Mouse (Mus musculus): ENCODE measurements around the gene Gsg1l2.

Gene Gsg1l2

DNA sequence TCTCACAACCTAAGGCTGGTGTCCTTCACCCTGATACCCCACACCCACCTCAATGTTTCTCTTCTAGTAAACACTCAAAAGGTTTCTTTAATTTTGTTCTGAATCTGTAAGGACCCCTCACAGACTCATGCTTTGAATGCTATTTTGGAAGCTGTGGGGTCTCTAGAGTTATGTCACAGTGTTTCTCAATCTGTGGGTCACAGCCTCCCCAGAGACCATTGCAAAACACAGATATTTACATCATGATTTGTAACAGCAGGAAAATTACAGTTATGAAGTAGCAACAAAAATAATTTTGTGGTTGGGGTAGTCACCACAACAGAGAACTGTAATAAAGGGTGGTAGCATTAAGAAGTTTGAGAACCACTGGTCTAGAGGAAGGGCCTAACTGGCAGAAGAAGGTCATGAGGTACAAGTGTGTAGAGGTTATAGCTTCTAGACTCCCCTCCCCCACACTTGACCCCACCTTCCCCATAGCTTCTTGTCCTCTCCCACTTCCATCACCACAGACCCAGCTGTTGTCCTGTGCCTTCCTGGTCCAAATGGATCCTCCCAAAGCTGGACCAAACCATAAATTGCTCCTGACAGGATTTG, 25.8 kb downstream of the Gsg1l2 start:
- TF ChIP-seq GATA4 (IDR thresholded peaks at IDR 0.05; ENCODE audit: insufficient replicate concordance, low read length) = no peak

DNA sequence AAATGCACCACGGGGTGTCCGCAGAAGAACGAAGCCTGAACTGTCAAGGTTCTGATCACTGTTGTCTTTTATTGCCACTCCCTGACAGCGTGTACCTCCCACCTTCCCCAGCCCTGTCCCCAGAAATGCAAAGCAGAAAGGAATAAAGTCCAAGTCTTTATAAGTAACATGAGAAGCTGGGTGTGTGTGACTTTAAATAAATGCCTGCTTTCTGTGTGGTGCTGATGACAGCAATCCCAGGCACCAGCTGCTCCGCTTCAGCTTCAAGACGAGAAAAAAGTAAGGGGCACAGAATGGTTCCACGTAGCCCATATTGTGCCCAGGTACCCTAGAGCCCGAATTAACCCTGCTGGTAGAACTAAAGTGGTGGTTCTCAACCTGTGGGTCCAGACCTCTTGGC, 26.8 kb downstream of the Gsg1l2 start:
- TF ChIP-seq GATA4 (IDR thresholded peaks at IDR 0.05; ENCODE audit: insufficient replicate concordance, low read length) = no peak

DNA sequence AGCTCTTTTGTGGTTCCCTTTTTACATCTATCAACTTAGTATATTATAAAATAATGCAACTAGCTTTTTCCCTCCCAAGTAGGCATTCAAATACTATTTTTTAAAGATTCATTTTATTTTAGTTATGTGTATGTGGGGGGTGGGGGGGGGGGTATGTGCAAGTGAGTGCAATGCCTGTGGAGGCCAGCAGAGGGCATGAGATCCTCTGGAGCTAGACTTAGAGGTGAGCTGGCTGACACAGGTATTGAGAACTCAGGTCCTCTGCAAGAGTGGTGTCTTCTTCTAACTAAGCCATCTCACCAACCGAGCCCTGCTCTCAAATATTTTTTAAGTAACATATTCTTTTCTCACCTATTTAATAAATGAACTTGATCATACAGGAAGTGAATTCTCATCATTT, 31.1 kb downstream of the Gsg1l2 start:
- no peak for TF ChIP-seq GATA4 (IDR thresholded peaks at IDR 0.05; ENCODE audit: insufficient replicate concordance, low read length)

DNA sequence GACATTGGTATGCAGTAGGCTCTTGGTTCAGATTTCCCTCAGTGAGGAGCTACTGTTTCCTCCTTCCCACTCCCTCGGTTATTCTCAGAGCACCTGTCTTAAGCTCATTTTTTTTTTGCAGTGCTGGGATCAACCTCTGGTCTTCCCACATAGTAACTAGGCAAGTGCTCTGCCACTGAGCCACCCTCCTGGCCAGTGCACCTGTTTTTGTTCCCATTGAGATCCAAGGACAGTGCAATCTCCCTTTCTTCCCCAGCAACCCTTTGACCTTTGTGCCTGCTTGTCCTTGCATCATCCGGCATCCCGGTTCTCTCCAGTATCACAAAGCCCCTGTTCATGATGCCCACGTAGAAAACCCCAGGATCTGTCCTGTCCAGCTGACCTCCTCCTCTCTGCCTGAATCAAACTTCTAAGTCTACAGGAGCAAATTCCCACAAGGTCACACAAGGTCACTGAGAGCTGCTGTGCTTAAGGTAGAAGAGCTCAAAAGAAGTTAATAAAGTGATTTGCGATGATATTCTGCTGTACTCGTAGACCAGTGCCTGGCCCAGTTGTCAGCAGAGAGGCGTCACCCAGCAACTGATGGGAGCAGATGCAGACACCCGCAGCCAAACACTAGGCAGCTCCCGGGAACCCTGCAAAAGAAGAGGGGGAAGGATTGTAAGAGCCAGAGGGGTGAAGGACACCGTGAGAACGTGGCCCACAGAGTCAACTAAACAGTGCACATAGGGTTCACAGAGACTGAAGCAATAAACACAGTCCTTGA, 32.6 kb downstream of the Gsg1l2 start:
- no peak for TF ChIP-seq GATA4 (IDR thresholded peaks at IDR 0.05; ENCODE audit: insufficient replicate concordance, low read length)

DNA sequence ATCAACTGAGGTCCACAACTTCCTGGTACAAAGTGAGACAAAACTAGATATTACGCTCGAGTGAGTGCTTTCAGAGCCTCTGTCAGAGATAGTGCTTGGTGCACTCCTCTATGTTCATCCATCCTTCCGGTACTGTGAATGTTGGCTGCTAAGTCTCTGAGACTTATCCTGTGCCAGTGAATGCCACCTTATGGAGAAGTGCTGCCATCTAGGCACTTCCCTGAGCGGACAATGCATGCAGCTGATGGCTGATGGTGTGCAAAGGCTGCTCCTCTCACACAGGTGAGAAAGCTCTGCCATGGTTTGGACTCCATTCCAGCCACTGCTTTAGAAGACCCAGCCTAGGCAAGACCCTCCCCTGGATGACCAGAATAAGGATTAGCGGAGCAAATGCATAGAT, 33.6 kb downstream of the Gsg1l2 start:
- no peak for TF ChIP-seq GATA4 (IDR thresholded peaks at IDR 0.05; ENCODE audit: insufficient replicate concordance, low read length)

DNA sequence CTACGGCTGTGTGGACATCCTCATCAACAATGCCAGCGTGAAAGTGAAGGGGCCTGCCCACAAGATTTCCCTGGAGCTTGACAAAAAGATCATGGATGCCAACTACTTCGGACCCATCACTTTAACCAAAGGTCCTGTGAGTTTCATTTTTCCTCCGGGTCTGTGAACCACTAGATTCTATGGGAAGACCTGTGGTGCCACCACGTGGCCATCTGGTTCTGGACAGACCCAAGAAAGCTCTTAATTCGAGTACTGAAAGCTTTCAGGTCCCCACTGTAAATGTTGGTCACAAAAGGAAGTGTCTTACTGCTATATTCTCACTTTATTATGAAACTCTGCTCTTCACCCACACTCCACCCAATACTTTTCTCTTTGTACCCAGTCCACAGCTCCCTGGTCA, 37.1 kb downstream of the Gsg1l2 start:
- no peak for TF ChIP-seq GATA4 (IDR thresholded peaks at IDR 0.05; ENCODE audit: insufficient replicate concordance, low read length)

DNA sequence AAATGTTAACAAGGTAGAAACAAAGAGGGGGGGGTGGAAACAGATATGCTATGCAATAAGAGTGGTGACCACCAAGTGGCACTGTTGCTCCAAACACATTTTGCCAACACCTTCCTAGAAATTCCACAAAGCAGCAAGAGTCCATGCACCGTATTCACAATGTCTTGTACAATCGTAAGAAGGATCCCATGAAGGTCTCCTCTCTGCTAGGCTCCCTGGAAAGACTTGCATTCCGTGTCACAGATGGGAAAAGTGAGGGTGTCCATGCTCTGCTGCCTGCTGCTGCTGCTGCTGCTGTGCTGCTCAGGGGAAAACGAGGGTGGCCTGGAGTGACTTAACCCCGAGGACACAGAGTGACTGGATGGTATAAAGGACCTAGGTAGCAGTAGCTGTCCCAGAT, 45.2 kb downstream of the Gsg1l2 start:
- no peak for TF ChIP-seq GATA4 (IDR thresholded peaks at IDR 0.05; ENCODE audit: insufficient replicate concordance, low read length)

DNA sequence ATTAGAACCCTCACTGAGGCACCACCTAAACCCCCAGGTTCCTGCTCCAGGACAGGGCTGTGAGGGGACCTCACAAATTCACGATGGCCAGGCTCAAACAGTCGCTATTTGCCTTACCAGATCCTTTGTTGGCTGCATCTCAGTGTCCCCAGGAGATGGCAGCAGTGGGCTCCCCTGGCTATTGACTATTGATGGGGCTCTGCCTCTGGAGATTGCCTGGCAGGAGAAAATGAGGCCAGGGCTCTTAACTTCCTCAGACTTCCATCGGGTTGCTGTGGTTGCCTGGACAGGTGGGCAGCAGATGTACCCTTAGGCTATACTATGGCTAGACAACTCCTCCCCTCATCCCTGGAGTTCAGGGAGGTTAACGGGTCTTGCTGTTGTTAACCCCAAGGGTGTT, 45.8 kb downstream of the Gsg1l2 start:
- TF ChIP-seq GATA4 (IDR thresholded peaks at IDR 0.05; ENCODE audit: insufficient replicate concordance, low read length) = no peak

DNA sequence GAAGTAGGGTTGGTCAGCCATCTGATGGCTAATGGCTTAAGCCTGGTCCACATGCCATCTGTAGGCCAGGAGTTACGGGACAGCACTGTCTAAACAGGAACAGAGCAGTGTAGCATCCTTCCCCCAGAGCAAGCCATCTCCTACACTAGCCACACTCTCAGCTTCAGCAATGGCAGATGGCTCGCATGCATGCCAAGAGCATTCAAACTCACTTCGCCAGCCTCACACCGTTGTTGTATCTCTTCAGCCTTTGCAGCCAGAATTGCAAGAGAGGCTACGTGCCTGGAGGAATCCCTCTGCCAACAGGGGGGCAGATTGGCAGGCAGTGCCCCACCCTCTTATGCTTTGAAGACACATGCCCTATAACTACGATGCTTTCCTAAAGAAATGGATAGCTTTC, 47.2 kb downstream of the Gsg1l2 start:
- TF ChIP-seq GATA4 (IDR thresholded peaks at IDR 0.05; ENCODE audit: insufficient replicate concordance, low read length) = no peak

DNA sequence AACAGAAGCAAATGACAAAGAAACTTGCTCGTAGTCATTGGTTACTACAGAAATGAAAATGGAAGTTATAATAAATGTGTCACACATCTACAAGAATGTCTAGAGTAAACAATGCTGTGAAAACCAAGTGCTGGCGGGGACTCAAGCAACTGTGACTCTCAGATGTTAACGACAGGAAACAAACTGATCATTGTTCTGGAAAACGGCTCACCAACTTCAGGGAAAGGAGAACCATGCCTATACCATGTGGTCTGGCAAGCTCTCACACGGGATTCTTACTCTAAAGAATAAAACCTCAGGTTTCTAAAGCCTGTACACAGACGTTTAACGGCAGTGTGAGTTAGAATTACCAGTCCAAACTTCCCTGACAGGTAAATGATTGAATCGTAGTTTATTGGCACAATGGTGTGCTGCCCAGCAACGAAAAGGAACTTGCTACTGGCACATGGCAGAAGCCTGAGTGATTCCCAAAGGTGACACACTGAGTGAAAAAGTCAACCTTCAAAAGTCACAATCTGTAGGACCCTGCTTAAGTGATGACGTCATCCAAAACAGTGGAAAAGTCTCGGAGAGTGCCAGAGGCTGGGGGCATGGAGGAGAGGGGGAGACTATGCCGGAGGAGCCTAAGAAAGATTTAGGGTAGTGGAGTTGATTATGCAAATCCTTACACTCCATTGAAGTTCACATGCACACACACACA, 54.1 kb downstream of the Gsg1l2 start:
- no peak for TF ChIP-seq GATA4 (IDR thresholded peaks at IDR 0.05; ENCODE audit: insufficient replicate concordance, low read length)

DNA sequence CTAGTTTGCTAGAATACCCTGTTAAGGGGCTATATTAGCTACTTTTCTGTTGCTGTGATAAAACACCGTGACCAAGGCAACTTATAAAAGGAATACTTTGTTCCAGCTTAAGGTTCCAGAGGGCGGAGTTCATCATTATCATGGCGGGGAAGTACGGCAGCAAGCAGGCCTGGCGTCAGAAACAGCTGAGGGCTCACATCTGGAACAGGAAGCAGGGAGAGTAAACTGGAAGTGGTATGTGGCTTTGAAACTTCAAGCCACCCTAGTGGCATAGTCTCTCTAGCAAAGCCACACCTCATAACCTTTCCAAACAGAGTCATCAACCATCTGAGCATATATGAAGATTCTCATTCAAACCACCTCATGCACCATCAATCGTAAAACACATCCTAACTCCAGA, 55.1 kb downstream of the Gsg1l2 start:
- TF ChIP-seq GATA4 (IDR thresholded peaks at IDR 0.05; ENCODE audit: insufficient replicate concordance, low read length) = no peak

DNA sequence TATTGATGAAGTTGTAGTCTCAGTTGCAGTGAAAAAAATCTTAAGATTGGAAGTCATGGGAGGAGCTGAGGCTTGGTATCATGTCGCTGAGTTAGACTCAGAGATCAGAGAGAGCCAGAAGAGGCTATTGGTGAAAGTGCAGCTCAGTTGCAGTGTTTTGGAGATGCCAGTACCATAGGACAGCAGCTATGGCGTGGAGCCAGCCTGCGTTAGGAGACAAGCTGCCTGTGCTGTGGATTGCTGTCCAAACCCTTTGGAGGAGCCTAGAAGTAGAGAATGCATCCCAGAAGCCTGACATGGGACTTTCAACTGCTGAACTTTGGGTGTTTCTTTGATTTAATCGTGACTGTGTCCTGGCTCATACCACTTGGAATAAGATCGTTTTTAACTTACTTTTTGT, 57.4 kb downstream of the Gsg1l2 start:
- TF ChIP-seq GATA4 (IDR thresholded peaks at IDR 0.05; ENCODE audit: insufficient replicate concordance, low read length) = no peak

DNA sequence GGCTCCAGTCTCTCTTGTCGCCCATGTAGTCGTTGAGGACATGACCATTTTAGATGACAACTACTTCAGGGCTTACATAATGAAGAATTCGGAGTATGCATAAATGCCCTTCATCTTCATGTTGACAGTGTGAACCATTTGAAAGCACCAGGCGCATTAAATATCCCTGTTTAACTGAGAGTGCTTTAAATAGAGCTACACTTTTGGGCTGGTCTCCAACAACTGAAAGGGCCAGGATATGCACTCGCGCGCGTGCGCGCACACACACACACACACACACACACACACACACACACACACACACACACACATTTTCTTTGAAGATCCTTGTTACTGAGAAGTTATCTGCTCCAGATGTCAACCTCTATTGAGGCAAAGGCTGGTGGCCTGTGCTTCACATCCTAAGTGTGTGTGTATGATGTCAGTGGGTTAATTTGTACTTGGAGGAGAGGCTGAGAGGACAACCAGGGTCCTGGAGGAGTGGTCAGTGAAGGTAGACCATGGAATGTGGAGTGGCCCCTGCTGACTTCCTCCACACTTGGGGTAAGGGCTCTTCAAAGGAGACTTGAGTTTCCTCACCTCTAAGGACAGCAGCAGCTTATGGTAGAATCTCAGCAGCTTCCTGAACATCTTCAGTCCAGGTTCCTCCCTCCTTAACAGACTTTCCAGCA, 61.1 kb downstream of the Gsg1l2 start:
- TF ChIP-seq GATA4 (IDR thresholded peaks at IDR 0.05; ENCODE audit: insufficient replicate concordance, low read length) = no peak

All from liver, adult (tissue).